Mouse (Mus musculus): Measurements from ENCODE around the gene Mfsd6. TPM values are rescaled to one million over a fixed set of nuclear protein-coding genes. Genes with fewer than 3 reads are reported as not detected.
A peak's percentile ranks its signal among the peaks of the same experiment; 100 is the strongest.

The Mfsd6 gene
- polyA plus RNA-seq, 1 experiment = 21.8 TPM

- TF ChIP-seq CTCF (IDR thresholded peaks at IDR 0.05; ENCODE audit: borderline replicate concordance, extremely low read depth, insufficient read depth, insufficient read length) = no peak
- no peak for TF ChIP-seq POLR2A (IDR thresholded peaks at IDR 0.05; ENCODE audit: borderline replicate concordance, extremely low read depth, insufficient read depth, insufficient read length, poor library complexity, severe bottlenecking)
- DNase-seq (ENCODE audit: low read depth) = no peak
These were observed 91.3 kb downstream of the Mfsd6 start for GRCm38 (mm10) chr1:52635932-52636331.

GRCm38 (mm10) chr1:52634251-52634650 lies 93.0 kb downstream of the Mfsd6 start:
- DNase-seq (ENCODE audit: low read depth) = no peak
- TF ChIP-seq POLR2A (IDR thresholded peaks at IDR 0.05; ENCODE audit: borderline replicate concordance, extremely low read depth, insufficient read depth, insufficient read length, poor library complexity, severe bottlenecking) (no peak), CTCF (IDR thresholded peaks at IDR 0.05; ENCODE audit: borderline replicate concordance, extremely low read depth, insufficient read depth, insufficient read length) (no peak)

GRCm38 (mm10) chr1:52631570-52631969 lies 95.7 kb downstream of the Mfsd6 start:
- TF ChIP-seq CTCF (IDR thresholded peaks at IDR 0.05; ENCODE audit: borderline replicate concordance, extremely low read depth, insufficient read depth, insufficient read length) (no peak), POLR2A (IDR thresholded peaks at IDR 0.05; ENCODE audit: borderline replicate concordance, extremely low read depth, insufficient read depth, insufficient read length, poor library complexity, severe bottlenecking) (no peak)
- DNase-seq (ENCODE audit: low read depth) = peak; percentile 21

GRCm38 (mm10) chr1:52630937-52631299 lies 96.3 kb downstream of the Mfsd6 start:
- TF ChIP-seq POLR2A (IDR thresholded peaks at IDR 0.05; ENCODE audit: borderline replicate concordance, extremely low read depth, insufficient read depth, insufficient read length, poor library complexity, severe bottlenecking) = no peak
- TF ChIP-seq CTCF (IDR thresholded peaks at IDR 0.05; ENCODE audit: borderline replicate concordance, extremely low read depth, insufficient read depth, insufficient read length) = no peak
- peak; percentile 75 for DNase-seq (ENCODE audit: low read depth)

GRCm38 (mm10) chr1:52630248-52630936 lies 96.9 kb downstream of the Mfsd6 start, which contains the start of gene Nemp2:
TSS of gene Nemp2 (plus strand) at chr1:52630703.
- TF ChIP-seq POLR2A (IDR thresholded peaks at IDR 0.05; ENCODE audit: borderline replicate concordance, extremely low read depth, insufficient read depth, insufficient read length, poor library complexity, severe bottlenecking) (0 out of 2 replicates have a peak, but pooled peaks have one; percentile 34), CTCF (IDR thresholded peaks at IDR 0.05; ENCODE audit: borderline replicate concordance, extremely low read depth, insufficient read depth, insufficient read length) (peak; percentile 92)

GRCm38 (mm10) chr1:52620442-52620841 lies 106.8 kb downstream of the Mfsd6 start:
- no peak for TF ChIP-seq POLR2A (IDR thresholded peaks at IDR 0.05; ENCODE audit: borderline replicate concordance, extremely low read depth, insufficient read depth, insufficient read length, poor library complexity, severe bottlenecking)
- no peak for TF ChIP-seq CTCF (IDR thresholded peaks at IDR 0.05; ENCODE audit: borderline replicate concordance, extremely low read depth, insufficient read depth, insufficient read length)
- DNase-seq (ENCODE audit: low read depth) = no peak

More at GRCm38 (mm10) chr1:52630248-52630936, 96.9 kb downstream of the Mfsd6 start, which contains the start of gene Nemp2:
- DNase-seq (ENCODE audit: low read depth) = peak; percentile 95

GRCm38 (mm10) chr1:52618217-52618616 lies 109.0 kb downstream of the Mfsd6 start:
- DNase-seq (ENCODE audit: low read depth) = no peak
- no peak for TF ChIP-seq POLR2A (IDR thresholded peaks at IDR 0.05; ENCODE audit: borderline replicate concordance, extremely low read depth, insufficient read depth, insufficient read length, poor library complexity, severe bottlenecking)
- TF ChIP-seq CTCF (IDR thresholded peaks at IDR 0.05; ENCODE audit: borderline replicate concordance, extremely low read depth, insufficient read depth, insufficient read length) = no peak

- DNase-seq (ENCODE audit: low read depth) = no peak
- no peak for TF ChIP-seq POLR2A (IDR thresholded peaks at IDR 0.05; ENCODE audit: borderline replicate concordance, extremely low read depth, insufficient read depth, insufficient read length, poor library complexity, severe bottlenecking)
- TF ChIP-seq CTCF (IDR thresholded peaks at IDR 0.05; ENCODE audit: borderline replicate concordance, extremely low read depth, insufficient read depth, insufficient read length) = no peak
These were observed 118.8 kb downstream of the Mfsd6 start for GRCm38 (mm10) chr1:52608486-52608885.

GRCm38 (mm10) chr1:52607700-52608099 lies 119.6 kb downstream of the Mfsd6 start:
- TF ChIP-seq CTCF (IDR thresholded peaks at IDR 0.05; ENCODE audit: borderline replicate concordance, extremely low read depth, insufficient read depth, insufficient read length) (no peak), POLR2A (IDR thresholded peaks at IDR 0.05; ENCODE audit: borderline replicate concordance, extremely low read depth, insufficient read depth, insufficient read length, poor library complexity, severe bottlenecking) (no peak)
- no peak for DNase-seq (ENCODE audit: low read depth)

Other genes with a start within 250 kb of the Mfsd6 start
- 8.6 and 11.5 TPM in 2 replicates for gene Nab1, start 226.8 kb downstream of the Mfsd6 start, polyA plus RNA-seq (2012; rRNA removed)
- 19.9 and 25.6 TPM in 2 replicates for gene Nemp2, start 96.8 kb downstream of the Mfsd6 start, polyA plus RNA-seq (2012; rRNA removed)
- 19.9 and 22.9 TPM in 2 replicates for gene Inpp1, start 90.2 kb upstream of the Mfsd6 start, polyA plus RNA-seq (2012; rRNA removed)
- 21.7 and 23.6 TPM in 2 replicates for gene Hibch, start 117.5 kb upstream of the Mfsd6 start, polyA plus RNA-seq (2012; rRNA removed)